Mouse (Mus musculus) cerebellum, adult 11-12 months (tissue): ENCODE results near the gene Cyp1a2.

Source experiments
- DNase-seq: peaks from one replicate; pipeline ENCODE4 v3.0.0; 2022

The Cyp1a2 gene

DNA sequence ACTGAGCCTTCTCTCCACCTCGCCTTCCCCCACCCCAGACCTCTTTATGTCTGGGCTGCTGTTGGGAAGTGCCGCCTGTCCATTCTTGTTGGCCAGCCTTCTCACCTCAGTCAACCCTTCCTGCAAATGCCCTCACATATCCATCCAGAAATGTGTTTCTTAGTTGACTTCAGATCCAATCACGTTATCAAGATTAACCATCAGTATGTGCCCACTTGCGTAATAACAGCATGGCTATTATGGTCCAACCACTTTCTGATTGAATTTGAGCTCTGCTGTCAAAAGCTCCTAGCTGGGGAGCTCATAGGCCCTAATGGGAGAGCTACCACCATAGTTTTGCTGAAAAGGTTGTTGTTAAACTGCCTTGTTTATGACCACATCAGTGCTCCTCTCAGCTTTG lies 12.5 kb downstream of the Cyp1a2 start:
- DNase-seq: no peak

DNA sequence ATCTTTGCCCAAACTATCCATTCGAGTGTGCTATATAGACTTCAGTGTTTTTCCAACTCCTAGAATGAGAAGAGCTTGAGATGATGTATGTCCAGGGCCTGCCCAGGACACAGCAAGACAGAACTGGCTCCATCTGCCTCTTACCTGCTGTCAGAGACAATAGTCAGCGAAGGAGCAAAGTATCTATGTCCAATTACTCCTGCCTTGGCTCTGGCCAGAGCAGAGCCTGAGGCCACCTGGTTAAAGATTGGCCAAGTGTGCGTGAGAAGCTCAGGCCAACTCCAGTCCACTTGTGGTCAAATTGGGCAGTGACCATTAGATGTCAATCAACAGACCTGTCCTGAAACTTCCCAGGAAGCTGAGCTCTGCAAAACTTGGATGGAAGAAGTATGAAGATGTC lies 13.9 kb downstream of the Cyp1a2 start:
- DNase-seq: no peak

GRCm38 (mm10) chr9:57668277-57668676 lies 15.2 kb downstream of the Cyp1a2 start:
- DNase-seq: no peak

DNA sequence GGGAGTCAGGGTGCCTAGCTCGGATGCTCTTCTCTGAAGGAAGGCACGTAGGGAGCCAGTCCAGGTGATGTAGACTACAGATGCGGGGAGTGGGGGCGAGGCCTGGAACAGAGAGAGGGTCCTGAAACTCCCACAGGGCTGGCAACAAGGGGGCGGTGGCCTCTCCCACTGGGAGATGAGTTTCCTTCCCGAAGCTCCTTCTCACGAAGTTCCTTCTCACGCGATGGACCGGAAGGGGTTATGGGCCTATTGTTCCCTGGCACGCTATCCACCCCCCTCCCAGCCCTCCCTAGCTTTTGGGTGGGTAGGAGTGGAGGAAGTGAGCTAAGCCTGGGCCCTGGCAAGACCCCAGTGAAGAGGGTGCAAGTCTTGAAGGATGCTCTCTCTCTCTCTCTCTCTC lies 15.7 kb downstream of the Cyp1a2 start:
- no peak for DNase-seq

GRCm38 (mm10) chr9:57667136-57667535 lies 16.4 kb downstream of the Cyp1a2 start:
- DNase-seq: no peak

GRCm38 (mm10) chr9:57666536-57666935 lies 17.0 kb downstream of the Cyp1a2 start:
- no peak for DNase-seq

- no peak for DNase-seq
These were observed 18.9 kb downstream of the Cyp1a2 start for GRCm38 (mm10) chr9:57664616-57665015.

GRCm38 (mm10) chr9:57661552-57661951 lies 22.0 kb downstream of the Cyp1a2 start:
- no peak for DNase-seq

GRCm38 (mm10) chr9:57660501-57660900 lies 23.0 kb downstream of the Cyp1a2 start:
- DNase-seq: no peak

DNA sequence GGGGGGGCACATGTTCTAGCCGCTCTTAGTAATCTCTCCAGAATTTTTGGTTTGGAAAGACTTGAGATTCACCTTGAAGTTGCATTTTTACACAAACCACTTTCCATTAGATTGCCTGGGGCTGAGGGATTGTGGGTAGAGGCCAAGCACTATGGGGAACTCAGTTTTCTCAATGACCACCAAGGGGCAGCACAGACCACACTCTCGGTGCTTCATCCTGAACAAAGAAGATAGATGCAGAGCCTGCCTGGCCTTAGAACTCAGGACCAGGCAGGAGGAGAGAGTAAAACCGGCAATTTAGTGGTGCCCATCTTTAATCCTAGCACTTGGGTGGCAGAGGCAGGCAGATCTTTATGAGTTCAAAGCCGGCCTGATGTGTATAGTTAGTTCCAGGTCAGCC lies 23.7 kb downstream of the Cyp1a2 start:
- DNase-seq: peak; percentile 70

DNA sequence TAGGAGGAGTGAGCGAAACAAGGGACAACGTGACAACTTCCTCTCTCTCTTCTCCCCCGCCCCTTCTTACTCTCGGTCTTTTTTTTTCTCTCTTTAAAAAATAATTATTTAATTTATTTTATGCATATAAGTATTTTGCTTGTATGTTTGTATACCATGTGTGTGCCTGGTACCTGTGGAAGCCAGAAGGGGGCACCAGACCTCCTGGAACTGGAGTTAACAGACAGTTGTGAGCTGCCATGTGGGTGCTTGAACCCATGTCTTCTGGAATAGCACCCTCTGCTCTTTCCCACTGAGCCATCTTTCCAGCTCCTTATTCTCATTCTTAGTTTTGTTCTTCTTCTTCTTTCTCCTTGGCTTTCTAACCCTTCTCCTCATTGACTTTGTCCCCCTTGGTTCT lies 24.5 kb downstream of the Cyp1a2 start:
- DNase-seq: no peak

- DNase-seq: no peak
These were observed 25.7 kb downstream of the Cyp1a2 start for GRCm38 (mm10) chr9:57657843-57658242.

GRCm38 (mm10) chr9:57656631-57657350 lies 26.7 kb downstream of the Cyp1a2 start:
- DNase-seq: no peak

DNA sequence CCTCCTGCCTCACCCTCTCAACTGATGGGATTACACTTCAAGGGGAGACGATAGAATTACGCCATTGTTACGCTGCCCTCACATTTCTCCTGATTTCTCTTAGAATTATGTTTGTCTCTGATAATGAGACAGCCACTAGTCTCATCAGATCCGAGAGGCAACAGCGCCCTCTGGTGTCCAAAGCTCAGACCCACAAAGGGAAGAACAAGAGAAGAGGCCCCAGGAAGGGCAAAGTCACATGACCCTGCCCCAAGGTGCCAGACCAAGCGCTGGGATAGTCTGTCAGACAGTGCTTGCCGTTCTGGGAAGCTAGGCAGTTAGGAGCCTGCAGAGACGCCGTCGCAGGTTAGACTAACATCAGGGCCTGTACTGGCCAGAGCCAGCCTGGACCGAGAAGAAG lies 27.8 kb downstream of the Cyp1a2 start:
- peak; percentile 89 for DNase-seq

- no peak for DNase-seq
These were observed 28.5 kb downstream of the Cyp1a2 start for GRCm38 (mm10) chr9:57654966-57655365.

- no peak for DNase-seq
These were observed 30.2 kb downstream of the Cyp1a2 start, which contains the start of gene Csk for GRCm38 (mm10) chr9:57653283-57653682. Csk (minus strand) TSS chr9:57653631.

DNA sequence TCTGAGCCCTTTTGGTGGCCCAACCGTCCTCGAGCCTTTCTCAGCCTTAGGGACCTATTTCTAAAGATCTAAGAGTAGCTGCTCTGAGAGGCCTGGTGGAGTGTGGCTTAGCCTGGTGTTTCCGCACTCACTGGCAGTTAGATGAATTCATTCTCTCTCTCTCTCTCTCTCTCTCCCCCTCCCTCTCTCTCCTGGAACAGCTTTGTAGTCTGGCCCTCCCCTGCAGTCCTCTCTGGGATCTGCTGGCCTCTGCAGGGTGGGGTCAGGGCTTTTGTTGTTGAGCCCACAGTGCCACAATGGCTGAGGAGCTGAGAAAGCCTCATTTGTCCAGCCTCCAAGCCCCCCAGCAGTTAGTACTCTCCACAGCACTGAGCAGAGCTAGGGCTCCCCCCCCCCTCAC lies 30.6 kb downstream of the Cyp1a2 start:
- DNase-seq: no peak

GRCm38 (mm10) chr9:57652351-57652750 lies 31.2 kb downstream of the Cyp1a2 start:
- DNase-seq: no peak

DNA sequence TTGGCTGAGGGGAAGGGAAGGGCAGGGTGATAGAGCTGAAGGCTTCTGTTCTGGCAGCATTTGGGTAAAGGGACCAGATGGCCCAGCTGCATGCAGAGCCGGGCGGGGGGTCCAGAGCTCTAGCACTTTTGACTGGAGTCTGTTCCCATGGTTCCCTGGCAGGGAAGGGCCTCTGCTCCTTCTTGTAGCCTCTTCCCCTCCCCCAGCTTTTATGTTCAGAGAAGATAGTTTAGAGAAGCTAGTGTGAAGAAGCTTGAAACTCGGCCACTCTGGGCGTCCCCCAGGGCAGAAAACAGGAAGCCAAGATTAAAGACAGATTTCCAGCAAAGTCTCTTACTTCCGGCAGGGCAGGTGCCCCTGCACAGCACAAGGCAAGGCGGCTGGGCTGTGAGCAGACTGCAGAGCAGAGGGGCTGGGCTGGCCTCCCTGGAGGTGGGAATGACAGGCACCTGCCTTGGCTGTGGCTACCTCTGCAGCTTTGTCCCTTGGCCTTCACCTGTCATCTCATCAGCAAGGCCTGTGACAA lies 32.7 kb downstream of the Cyp1a2 start:
- DNase-seq: peak; percentile 50

DNA sequence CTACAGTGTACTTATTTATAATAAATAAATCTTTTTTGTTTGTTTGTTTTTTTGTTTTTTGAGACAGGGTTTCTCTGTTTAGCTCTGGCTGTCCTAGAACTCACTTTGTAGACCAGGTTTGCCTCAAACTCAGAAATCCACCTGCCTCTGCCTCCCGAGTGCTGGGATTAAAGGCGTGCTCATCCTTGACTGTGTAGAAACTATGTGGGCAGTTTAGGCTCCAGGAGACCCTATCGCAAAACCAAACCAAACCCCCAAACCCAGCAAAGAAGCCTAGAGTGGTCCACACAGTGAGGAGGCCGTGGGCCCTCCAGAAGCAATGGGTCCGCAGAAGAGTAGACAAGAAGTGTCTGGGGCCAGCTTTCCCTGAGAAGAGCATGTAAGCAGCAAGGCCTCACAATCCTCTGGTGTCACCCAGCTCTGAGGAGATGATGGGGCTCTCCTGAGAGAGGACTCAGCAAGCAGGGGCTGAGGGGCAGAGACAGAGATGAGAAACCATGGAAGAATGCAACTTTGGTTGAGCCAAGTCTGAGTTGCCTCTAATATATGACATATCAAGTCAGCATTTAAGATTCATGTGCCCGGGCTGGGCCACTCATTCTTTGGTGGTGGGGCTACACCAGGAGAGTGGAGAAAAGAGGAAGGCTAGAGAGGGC lies 33.2 kb downstream of the Cyp1a2 start:
- no peak for DNase-seq

GRCm38 (mm10) chr9:57647286-57648108 lies 36.0 kb downstream of the Cyp1a2 start:
- no peak for DNase-seq

DNA sequence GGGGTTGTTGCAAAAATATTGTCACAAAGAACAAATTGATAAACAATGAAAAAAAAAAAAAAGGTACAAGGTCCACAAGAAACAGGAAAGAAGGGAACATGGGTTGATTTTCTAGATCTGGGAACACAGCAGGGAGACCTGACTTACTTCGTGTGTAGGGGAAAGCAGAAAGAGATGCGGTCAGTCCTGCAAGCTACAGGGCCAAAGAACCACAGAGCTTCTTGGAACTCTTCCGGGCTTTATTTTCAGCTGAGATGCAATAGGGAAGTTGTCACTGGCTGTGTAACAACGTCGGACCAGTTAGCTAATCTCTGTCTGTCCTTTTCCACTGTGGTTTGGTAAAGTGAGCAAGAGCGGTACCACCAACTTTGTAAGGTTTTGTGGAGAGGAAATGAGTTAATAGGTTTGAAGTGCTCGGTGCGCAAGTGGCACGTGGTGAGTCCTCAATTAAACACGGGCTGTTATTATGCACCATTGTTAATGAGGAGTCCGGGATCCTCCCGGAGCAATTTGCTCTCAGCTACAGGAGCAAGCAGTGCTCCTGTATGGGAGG lies 36.9 kb downstream of the Cyp1a2 start:
- no peak for DNase-seq
